Mouse (Mus musculus) MN1 (cell line): ENCODE measurements around the gene Cd59a.
"Not testable (repeated sequence)": the region's sequence is repeated elsewhere in the genome, so short reads cannot be mapped to it uniquely, and the experiment has no call there.

Experiments used
- DNase-seq: peaks from one replicate; pipeline ENCODE4 v3.0.0-alpha.2; 2016; ENCODE audit warnings: low spot score

Gene Cd59a

DNA sequence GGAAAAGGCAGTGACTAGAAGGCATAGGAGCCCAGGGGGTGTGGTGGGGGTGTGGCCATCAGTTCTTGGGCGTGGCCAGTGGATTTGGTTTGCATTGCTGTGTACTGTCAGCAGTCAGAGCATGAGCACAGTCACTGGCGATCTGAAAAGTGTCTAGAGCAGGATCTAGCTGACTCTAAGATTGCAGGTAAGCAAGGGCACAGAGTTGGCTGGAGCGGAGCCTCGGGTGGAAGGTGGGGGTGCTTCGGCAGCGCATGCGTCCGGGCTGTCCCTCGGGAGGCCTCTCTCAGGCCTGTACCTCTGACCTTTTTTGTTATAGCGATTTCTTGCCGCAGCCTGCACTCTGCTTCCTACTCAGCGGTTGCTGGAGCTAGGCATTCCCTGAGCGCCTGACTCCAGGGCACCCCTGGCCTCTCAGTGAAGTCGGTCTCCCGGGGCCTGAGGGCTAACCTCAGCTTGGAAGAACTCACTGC lies at the start of gene Cd59a:
Gene Cd59a, plus strand, starts transcription at position 61 of the 473 bp plus-strand sequence.
- peak; percentile 80 for DNase-seq

DNA sequence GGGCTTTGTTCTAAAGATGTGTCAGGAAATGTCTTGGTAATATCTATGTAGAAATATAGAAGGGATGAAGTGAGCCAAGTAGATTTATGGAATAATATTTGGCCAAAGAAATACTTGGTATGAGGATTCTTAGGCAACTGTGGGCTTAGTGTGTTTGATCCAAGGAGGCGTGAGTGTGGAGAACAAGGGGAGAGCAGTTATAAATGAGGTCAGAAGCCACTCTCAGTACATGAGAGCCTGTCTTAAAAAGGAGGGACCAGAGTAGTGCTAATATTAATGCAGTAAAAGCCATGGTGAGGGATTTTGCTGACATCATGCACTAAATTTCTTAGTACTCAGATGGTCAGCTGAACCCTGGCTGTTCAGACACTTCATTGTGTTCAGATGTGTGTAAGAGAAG lies 37.2 kb upstream of the Cd59a start:
- no peak for DNase-seq

DNA sequence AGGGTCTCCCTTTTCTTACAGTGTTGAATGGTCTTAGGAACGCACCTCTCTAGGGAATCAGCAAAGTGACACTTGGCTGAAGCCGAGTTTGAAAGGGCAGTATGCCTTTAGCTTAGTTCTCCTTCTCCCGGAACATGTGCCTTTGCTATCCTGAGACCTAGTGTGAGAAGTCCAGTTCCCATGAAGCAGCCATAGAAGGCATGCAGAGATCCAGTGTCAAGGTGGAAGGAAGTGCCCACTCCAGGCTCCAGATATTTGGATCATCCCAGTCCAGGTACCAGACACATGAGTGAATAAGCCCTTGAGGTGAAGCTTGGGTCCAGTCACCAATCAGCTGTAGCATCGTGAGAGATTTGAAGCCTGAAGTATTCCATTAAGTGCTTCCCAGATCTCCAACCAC lies 36.6 kb upstream of the Cd59a start:
- no peak for DNase-seq

DNA sequence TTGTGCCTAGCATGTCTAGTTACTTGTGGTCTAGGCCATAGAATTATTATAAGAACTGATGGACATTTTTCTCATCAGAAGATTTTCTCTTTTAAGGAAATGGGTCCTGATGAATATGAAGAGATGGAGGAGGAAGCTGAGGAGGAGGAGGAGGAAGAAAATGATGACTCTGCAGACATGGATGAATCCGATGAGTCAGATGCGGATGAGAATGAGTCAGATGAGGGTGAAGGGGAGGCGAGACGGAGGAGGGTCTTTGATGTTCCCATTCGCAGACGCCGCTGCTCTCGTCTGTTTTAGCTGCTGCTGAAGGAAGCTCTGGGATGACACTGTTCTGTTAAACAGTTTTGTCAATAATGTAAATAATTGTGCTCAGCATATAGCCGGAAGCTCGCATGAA lies 35.8 kb upstream of the Cd59a start:
- DNase-seq: no peak

DNA sequence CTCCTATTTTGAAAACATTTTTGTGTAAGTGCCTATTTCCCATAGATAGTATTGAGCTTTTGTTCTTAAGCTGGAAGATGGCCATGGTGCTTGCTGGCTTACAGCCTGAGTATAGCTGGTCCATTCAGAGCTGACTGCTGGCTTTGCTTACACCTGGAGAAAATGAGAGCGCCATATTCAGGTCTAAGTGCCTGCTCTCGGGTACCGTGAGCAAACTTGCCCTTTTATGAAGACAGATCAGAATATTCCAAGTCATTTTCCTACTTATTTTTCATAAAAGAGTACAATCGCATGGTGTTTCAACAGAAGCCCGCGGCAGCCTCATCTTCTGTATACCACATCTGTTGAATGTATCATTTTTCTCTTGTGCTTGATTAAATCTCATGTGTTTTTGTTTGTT lies 34.6 kb upstream of the Cd59a start:
- no peak for DNase-seq

DNA sequence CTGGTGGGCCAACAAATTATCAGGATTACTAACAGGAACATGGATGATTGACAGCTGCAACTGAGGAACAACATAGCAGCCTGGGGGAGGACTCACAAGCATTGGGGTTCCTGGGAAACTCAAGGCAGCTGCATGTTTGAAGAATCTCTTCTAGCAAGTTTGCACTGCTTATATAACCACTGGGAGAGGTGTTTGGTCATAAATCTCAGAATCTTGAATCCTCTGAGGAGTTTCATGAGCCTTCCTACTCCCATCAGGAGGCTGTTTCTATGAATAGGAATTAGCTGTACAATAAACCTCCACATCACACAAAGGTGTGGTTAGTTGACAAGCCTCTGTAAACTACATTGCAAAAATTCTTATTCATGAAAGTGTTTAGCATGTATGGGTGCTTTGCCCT lies 32.9 kb upstream of the Cd59a start:
- no peak for DNase-seq

DNA sequence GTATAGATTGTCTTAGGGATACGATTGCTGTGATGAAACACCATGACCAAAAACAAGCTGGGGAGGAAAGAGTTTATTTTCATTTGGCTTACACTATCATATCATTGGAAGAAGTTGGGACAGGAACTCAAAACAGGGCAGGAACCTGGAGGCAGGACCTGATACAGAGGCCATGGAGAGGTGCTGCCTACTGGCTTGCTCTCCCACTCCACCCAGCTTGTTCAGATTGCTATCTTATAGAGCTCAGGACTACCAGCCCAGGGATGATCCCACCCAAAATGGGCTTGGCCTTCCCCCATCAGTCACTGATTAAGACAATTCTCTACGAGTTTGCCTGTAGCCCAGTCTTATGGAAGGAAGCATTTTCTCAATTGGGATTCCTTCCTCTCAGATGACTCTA lies 31.4 kb upstream of the Cd59a start:
- no peak for DNase-seq

DNA sequence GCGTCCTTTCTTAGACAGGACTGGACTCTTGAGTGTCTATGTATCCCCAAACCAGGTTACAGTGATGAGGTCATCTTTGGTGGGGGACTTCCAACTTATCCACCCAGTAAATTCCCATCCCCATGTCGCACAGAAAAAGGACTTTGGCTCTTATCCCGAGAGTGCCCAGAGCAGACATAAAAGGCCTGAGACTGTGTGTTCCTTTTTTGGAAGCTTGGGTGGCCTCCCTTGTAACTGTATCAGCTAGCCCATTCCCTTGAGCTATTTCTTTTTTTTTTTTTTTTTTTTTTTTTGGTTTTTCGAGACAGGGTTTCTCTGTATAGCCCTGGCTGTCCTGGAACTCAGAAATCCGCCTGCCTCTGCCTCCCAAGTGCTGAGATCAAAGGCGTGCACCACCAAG lies 30.1 kb upstream of the Cd59a start, which contains the start of gene Gm10912:
Gene Gm10912, plus strand, starts transcription at position 301 of the 400 bp plus-strand sequence.
- DNase-seq: not testable (repeated sequence)

DNA sequence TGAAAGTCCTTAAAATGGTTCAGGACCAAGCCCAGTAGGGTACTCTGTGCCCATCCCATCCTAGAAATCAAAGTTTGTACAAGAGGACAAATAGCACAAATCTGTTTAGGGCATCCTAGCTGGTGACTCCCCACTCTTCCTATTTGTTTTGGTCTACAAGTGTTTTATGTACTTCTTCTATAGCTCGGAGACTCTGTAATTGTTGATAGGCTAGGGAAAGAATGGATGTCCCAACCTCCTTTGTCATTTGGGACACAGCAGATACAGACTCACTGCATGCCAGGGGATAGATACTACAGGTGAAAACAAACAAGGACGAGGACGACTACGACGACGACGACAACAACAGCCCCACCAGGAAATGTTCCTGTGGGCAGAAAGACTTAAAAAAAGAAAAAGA lies 27.2 kb upstream of the Cd59a start, which contains the start of gene Gm10799:
Gene Gm10799, minus strand, starts transcription at position 101 of the 400 bp plus-strand sequence.
- not testable (repeated sequence) for DNase-seq

DNA sequence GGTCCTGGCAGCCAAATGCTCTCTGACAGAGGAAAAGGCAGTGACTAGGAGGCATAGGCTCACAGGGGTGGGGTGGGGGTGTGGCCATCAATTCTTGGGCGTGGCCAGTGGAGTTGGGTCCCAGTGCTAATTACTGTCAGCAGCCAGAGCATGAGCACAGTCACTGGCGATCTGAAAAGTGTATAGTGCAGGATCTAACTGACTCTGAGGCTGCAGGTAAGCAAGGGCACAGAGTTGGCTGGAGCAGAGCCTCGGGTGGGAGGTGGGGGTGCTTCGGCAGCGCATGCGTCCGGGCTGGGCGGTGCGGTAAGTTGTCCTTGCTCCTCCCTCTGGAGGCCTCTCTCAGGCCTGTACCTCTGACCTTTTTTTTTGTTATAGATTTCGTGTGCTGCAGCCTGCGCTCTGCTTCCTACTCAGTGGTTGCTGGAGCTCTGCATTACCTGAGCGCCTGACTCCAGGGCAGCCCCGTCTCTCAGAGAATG lies 25.9 kb upstream of the Cd59a start, which contains the start of gene Cd59b:
Gene Cd59b, plus strand, starts transcription at position 146 of the 482 bp plus-strand sequence.
- DNase-seq: no peak

DNA sequence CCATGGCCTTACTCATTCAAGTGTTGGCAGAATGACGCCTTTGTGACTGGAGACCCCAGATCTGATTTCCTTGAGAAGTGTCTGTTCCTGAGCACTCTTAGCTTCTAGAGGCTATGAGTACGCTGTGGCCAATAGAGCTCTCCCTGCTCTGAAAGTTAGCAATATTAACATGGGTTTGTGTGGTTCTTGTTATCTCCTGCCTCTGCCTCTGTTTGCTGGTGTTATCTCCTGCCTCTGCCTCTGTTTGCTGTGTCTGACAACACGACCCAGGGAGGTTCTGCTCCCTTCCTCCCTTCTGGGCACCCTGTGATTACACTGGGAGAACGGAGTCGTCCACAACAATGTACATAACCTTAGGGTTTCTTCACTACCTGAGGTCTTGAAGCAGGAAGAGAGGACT lies 17.3 kb upstream of the Cd59a start:
- not testable (repeated sequence) for DNase-seq

DNA sequence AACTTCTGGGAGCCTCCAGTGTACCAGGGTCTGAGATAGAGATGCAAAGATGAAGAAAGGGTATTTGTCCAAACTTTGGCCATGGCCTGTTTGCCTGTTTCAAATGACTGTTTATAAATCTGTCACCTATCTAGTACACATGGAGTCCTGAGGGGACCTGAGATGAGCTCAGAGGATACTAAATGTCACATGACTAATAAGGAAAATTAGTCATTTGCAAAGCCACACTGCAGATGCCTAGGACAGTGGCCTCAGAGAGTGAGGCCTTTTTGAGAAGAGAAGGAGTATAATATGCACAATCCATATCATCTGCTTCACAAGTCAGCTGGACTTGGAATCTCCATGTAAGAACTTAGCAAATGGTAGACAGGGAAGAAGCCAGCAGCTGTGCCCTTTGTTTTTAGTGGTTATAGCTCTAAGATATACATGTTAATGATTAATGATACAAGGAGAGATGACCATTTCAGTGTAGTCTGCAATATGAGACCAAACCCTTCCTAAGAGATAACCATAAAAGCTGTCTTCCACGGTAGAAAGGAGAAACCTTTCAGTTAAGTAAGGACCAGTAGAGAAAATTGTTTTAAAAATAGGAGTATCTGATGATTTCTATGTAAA lies 14.1 kb upstream of the Cd59a start:
- not testable (repeated sequence) for DNase-seq

DNA sequence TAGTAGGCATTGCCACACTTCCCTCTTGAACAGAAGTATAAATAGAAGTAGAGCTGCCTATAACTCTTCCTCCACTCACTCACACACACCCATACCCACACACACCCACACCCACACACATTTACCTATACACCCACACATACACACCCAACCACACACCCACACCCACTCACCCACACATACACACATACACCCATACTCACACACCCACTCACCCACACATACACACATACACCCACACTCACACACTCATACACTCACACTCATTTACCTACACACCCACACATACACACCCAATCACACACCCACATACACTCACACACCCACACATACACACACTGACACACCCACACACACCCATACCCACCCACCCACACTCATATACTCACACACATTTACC lies 13.1 kb upstream of the Cd59a start:
- no peak for DNase-seq

DNA sequence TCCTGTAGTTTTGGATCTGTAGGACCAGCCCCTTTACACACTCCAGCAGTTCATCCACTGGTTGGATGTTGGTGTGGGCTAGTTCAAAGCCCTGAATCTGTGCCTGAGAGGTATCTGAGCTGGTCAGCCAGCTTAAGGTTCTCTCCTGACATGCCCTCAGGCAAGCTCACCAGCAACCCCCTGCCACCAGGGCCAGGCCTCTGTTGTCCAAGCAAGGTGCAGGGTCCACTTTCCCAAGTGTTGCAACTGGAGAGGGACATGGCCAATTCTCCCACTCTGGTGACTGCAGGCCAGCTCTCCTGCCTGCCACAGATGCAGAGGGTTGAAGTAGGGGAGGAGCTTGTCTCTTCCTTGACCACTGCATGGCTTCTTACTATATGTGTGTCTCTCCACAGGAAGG lies 11.6 kb upstream of the Cd59a start:
- DNase-seq: not testable (repeated sequence)

DNA sequence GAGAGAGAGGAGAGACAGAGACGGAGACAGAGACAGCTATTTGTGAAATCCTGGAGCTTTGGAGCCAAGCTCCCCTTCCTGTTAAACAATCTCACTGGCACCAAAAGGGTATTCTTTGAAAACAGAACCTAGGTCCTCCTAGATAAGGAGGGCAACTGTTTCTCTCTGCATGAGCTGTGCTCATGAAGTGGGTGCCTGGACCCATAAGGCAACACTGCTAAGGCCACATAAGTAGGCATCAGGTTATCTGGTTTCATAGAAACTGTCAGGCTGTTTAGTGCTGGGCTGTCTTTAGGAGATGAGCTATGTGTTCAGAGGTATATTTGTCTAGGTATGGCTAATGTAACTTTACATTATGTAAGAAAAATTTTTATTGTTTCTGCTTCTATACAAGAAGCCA lies 8.0 kb upstream of the Cd59a start:
- DNase-seq: not testable (repeated sequence)

DNA sequence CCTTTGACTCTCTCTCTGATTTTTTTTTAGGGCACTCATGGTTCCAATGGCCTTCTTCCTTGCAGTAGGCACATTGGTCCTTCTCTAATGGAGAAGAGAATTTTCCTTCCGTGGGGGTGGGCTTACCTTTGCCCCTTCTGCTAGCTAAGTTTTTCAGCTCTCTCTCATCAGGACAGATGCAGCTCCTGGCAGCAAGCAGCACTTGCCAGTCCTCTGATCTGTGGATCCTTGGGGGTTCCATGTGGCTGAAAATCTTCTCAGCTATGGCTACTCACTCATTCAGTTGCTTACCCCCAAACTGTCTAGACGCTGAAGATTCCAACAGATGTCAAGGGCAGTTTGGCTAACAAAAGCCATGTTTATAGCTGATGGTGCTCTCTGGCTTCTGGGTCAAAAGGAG lies 2.3 kb upstream of the Cd59a start:
- DNase-seq: no peak

DNA sequence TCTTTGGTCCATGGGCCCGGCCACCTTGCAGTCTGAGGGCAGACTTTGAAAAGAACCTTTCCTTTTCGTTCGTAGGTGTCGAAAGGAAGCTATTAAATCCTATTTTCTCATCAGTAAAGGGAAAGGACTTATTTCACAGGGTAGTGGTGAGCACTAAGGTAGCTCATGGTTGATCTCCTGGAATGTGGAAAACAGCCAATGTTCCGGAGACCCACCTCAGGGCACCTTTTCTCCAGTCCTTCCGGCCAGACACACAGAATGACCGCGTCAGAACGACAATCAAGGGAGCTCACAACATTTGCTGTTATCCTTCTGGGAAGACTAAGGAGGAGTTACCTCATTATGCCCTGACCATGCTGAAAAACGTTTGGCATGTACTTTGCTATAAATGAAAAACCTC lies 655 bp downstream of the Cd59a start:
- no peak for DNase-seq

DNA sequence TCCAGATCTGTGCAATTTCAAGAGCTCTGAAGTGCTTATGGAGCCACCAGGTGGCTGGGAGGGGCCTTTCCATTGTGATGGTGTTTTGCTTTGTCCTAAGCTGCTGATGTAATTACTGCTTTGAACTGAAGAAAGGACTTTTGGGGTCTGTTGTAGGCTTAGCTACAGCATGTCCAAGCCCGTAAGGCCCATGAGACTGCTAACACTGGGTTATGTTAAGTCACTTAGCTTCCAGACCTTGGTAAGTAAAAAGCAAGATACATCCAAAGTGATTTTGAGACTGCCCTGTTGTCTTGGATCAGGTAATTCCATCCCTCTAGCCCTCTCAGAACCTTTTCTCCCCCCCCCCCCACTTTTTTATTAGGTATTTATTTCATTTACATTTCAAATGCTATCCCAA lies 1.2 kb downstream of the Cd59a start:
- DNase-seq: not testable (repeated sequence)

DNA sequence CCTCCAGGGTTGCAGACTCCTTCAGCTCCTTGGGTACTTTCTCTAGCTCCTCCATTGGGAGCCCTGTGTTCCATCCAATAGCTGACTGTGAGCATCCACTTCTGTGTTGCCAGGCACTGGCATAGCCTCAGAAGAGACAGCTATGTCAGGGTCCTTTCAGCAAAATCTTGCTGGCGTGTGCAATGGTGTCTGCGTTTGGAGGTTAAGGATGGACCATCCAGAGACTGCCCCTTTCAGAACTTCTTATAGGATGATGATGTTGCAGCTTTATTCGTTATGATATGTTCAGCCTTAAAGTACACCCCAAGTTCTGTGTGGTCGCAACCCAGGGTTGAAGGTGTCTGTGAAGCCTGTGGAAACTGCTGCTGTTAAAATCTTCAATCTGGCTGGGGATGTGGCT lies 1.8 kb downstream of the Cd59a start:
- not testable (repeated sequence) for DNase-seq

DNA sequence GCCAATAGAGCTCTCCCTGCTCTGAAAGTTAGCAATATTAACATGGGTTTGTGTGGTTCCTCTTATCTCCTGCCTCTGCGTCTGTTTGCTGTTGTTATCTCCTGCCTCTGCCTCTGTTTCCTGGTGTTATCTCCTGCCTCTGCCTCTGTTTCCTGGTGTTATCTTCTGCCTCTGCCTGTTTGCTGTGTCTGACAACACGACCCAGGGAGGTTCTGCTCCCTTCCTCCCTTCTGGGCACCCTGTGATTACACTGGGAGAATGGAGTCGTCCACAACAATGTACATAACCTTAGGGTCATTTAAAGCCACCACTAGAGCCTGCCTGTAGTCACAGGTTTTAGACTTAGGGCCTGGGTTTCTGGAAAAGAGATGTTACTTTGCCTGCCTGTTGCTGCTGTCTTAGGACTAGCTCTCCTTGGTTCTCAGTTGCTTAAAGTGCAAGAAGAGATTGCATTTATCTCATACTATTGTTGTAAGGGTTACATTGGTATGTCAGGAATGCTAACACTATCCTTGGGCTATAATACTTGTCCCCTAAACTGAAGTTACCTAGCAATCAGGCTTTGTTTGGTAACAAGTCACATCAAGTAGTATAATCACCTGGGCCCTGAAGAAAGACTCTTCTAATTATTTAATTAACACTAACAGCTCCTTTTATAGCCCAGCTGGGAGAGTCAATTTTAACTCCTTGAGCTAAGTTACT lies 3.1 kb downstream of the Cd59a start:
- DNase-seq: no peak

DNA sequence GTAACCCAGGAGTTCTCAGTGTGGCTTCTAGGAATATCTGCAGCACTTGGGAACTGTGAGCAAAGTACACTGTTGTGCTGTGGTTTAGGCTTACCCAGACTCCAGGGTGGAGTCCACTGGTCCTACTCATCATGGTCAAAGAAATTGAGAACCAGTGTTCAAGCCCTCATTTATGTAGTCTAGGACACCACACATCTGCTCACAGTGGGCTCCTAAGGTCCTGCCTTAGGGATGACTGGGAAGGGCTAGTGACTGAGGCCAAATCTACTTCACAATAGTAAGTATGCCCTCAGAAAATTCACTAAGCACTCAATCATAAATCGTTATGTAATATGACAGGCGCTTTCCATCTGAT lies 3.6 kb downstream of the Cd59a start:
- DNase-seq: no peak

DNA sequence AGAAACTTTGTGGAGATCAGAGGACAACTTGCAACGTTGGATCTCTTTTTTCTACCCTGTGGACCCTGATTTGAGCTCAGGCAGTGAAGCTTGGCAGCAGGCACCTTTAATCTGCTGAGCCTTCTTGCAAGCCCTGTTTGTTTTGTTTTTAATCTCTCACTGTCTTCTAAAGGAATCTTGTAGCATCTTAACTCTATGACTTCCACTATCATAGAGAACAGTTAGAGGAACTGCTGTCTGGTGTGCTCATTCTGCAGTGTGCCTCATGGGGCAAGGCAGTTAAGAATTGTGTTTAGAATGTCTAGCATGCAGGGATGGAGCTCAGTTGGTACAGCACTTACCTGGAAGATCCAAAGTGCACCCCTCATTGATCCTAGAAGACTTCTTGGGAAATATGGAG lies 4.3 kb downstream of the Cd59a start:
- no peak for DNase-seq

DNA sequence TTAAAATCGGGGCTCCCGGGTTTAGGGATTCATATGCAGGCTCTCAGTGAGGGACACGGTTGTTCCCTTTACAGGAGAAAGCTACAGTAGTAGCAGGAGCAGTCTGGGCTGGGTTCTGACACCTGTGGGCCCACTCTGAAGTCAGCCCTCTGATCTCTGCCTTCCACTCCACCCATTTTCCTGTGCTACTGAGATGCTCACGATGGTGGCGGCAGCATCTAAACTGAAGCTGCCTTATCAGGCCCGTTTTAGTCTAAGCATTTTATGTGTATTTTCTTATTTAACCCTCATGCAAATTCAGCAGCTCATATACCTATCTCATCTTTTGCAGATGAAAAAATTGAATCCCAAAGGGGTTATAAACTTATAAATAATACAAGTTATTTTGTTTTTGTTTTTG lies 9.2 kb downstream of the Cd59a start:
- no peak for DNase-seq
